Mouse (Mus musculus) hindbrain, embryonic 14.5 days (tissue): Measurements from ENCODE around the gene Lyrm9. TPM values are rescaled to one million over a fixed set of nuclear protein-coding genes. Genes with fewer than 3 reads are reported as not detected.

Experiments
- ATAC-seq: fragments of 200-750 bp; cut with Nextera tagmentation; 2 replicates; pipeline ENCODE4 v1.8.0; 2017; ENCODE audit warnings: moderate number of reproducible peaks, mild to moderate bottlenecking, moderate TSS enrichment, moderate library complexity; ENCODE audit not compliant: low FRiP score
- DNase-seq: peaks from one replicate; pipeline ENCODE4 v3.0.0-alpha.2; 2015; ENCODE audit warnings: low spot score
- H3K27ac ChIP-seq: fragments of 300-500 bp; sonication (generic); 2 replicates; pipeline ENCODE4 v1.5.1; 2014; ENCODE audit warnings: mild to moderate bottlenecking, moderate library complexity
- H3K27me3 ChIP-seq: fragments of 300-500 bp; sonication (generic); 2 replicates; pipeline ENCODE4 v1.6.1; 2014; ENCODE audit warnings: mild to moderate bottlenecking, low read length, mixed read lengths; ENCODE audit not compliant: control insufficient read depth, insufficient read depth
- H3K36me3 ChIP-seq: fragments of 300-500 bp; sonication (generic); replicated peaks from 2 replicates; pipeline ENCODE4 v1.6.1; 2014; ENCODE audit not compliant: control insufficient read depth, insufficient read depth
- H3K4me1 ChIP-seq: fragments of 300-500 bp; sonication (generic); replicated peaks from 2 replicates; pipeline ENCODE4 v1.6.1; 2014; ENCODE audit warnings: antibody characterized with exemption, low read length, mixed read lengths; ENCODE audit not compliant: control insufficient read depth, insufficient read depth
- H3K4me2 ChIP-seq: fragments of 300-500 bp; sonication (generic); replicated peaks from 2 replicates; pipeline ENCODE4 v1.6.1; 2014; ENCODE audit warnings: mild to moderate bottlenecking, moderate library complexity
- H3K4me3 ChIP-seq: fragments of 300-500 bp; sonication (generic); replicated peaks from 2 replicates; pipeline ENCODE4 v1.5.1; 2014; ENCODE audit warnings: mild to moderate bottlenecking, low read length
- H3K9ac ChIP-seq: fragments of 300-500 bp; sonication (generic); 2 replicates; pipeline ENCODE4 v1.6.1; 2014
- H3K9me3 ChIP-seq: fragments of 300-500 bp; sonication (generic); 2 replicates; pipeline ENCODE4 v1.6.1; 2016; ENCODE audit warnings: low read length; ENCODE audit not compliant: control insufficient read depth
- WGBS: fragments of 180-500 bp; shearing (Covaris S2); extraction: QIAGEN DNeasy Blood & Tissue Kit; methylation state at CpG from one replicate; pipeline ENCODE4 v1.1.7; 2014; 5-methylcytosine and 5-hydroxymethylcytosine counted together
- polyA plus RNA-seq: library from polyadenylated mRNA; unstranded; fragments of >200 nt; fragmentation: Nextera tagmentation; extraction: Ambion mirVana; gene quantifications from 2 replicates; pipeline ENCODE4 v1.2.1, GENCODE M21; 2014

Gene Lyrm9
- 32.3 and 35.7 TPM in 2 replicates for polyA plus RNA-seq

DNA sequence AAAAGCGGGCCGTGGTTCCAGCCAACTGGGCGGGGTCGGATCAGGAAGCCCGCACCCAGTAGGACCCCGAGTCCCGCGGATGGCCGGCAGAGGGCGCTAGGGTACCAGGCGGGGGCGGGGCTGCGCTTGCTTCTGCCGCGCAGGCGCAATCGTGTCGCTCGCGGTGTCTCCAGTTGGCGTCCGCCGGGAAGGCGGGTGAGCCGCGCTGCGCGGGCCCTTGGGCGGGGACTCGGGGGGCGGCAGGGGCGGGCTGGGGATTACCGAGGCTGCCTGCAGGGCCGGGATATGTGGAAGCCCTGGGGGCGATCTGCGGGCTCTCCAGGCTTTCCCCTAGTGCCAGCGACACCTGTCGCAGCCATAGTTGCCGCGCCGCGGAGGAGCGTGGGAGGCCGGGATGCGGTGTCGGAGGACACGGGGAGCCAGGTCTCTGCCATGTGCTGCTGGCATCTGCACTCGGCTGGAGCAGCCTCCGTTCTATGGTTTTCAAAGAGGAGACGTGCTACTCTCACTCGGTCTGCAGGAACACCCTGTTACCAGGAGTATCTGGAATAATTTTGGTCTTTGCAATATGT lies at the start of gene Lyrm9:
Gene Lyrm9 (plus strand): TSS at position 143 of the 572 bp plus-strand sequence.
- ATAC-seq (peak; percentile 87), DNase-seq (peak; percentile 96)
- Histone ChIP-seq H3K27me3 (no peaks in the 10 kb centered on the region), H3K9ac (peak within 1 kb of the TSS; percentile 68), H3K4me2 (peak within 1 kb of the TSS; percentile 63), H3K27ac (peak within 1 kb of the TSS; percentile 82), H3K4me3 (peak within 1 kb of the TSS; percentile 64), H3K36me3 (no peaks in the 10 kb centered on the region), H3K4me1 (peaks cover 26% of the 10 kb centered on the region; the same call in 1 of the 2 replicates), H3K9me3 (no peaks in the 10 kb centered on the region)
- under 1% methylated on average over 50 of the region's 51 CpGs for WGBS

- Histone ChIP-seq H3K4me3 (no peak overlapping the region), H3K9me3 (no peaks in the 10 kb centered on the region), H3K36me3 (no peaks in the 10 kb centered on the region), H3K9ac (no peak overlapping the region), H3K4me2 (no peak overlapping the region), H3K27ac (no peak overlapping the region), H3K4me1 (peaks cover 4% of the 10 kb centered on the region; the same call in 1 of the 2 replicates), H3K27me3 (peaks cover under 1% of the 10 kb centered on the region; the same call in 1 of the 2 replicates)
- ATAC-seq = no peak
- 53% methylated on average over 10 of the region's 10 CpGs for WGBS
- no peak for DNase-seq
Measured at GRCm38 (mm10) chr11:78777851-78778680, 48.3 kb upstream of the Lyrm9 start.

- no peak overlapping the region for H3K27ac ChIP-seq
- no peaks in the 10 kb centered on the region for H3K36me3 ChIP-seq
- no peak overlapping the region for H3K4me3 ChIP-seq
- peaks cover 4% of the 10 kb centered on the region; the same call in 1 of the 2 replicates for H3K4me1 ChIP-seq
- no peaks in the 10 kb centered on the region for H3K9me3 ChIP-seq
- H3K27me3 ChIP-seq = peaks cover 7% of the 10 kb centered on the region
- WGBS = 95% methylated on average over 3 of the region's 3 CpGs
- ATAC-seq (no peak), DNase-seq (no peak)
- H3K9ac ChIP-seq = no peak overlapping the region
- no peak overlapping the region for H3K4me2 ChIP-seq
Measured at GRCm38 (mm10) chr11:78780002-78780401, 46.4 kb upstream of the Lyrm9 start.

DNA sequence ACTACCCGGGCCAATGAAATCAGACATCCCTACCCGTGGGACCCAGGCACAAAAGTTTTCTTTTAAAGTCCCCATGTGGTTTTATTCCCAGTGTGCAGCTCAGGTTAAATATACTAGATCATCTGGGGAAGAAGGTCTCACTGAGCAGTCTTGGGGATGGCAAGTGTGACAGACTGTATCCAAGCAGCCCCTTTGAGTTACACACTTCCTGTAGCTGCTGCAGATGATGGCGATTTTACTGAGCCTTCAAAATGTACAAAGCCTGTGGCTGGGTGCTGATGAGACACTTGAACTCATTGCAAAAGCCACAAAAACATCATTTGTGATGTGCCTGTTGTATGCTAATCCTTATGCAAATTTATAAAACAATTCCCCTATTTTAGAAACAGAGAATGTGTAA lies 45.8 kb upstream of the Lyrm9 start:
- ATAC-seq (no peak), DNase-seq (no peak)
- no peaks in the 10 kb centered on the region for H3K36me3 ChIP-seq
- no peak overlapping the region for H3K27ac ChIP-seq
- H3K4me2 ChIP-seq = no peak overlapping the region
- H3K9me3 ChIP-seq = no peaks in the 10 kb centered on the region
- H3K4me3 ChIP-seq = no peak overlapping the region
- H3K27me3 ChIP-seq = peaks cover 7% of the 10 kb centered on the region
- no peak overlapping the region for H3K9ac ChIP-seq
- WGBS = 83% methylated on average over 3 of the region's 3 CpGs
- peaks cover 4% of the 10 kb centered on the region; the same call in 1 of the 2 replicates for H3K4me1 ChIP-seq

- no peaks in the 10 kb centered on the region for H3K36me3 ChIP-seq
- H3K4me1 ChIP-seq = peaks cover 4% of the 10 kb centered on the region; the same call in 1 of the 2 replicates
- H3K27me3 ChIP-seq = peaks cover 7% of the 10 kb centered on the region
- DNase-seq = no peak
- no peak overlapping the region for H3K9ac ChIP-seq
- H3K9me3 ChIP-seq = no peaks in the 10 kb centered on the region
- no peak overlapping the region for H3K4me2 ChIP-seq
- H3K4me3 ChIP-seq = no peak overlapping the region
- ATAC-seq = no peak
- H3K27ac ChIP-seq = no peak overlapping the region
- 80% methylated on average over 5 of the region's 5 CpGs for WGBS
Measured at GRCm38 (mm10) chr11:78782326-78782725, 44.1 kb upstream of the Lyrm9 start.

DNA sequence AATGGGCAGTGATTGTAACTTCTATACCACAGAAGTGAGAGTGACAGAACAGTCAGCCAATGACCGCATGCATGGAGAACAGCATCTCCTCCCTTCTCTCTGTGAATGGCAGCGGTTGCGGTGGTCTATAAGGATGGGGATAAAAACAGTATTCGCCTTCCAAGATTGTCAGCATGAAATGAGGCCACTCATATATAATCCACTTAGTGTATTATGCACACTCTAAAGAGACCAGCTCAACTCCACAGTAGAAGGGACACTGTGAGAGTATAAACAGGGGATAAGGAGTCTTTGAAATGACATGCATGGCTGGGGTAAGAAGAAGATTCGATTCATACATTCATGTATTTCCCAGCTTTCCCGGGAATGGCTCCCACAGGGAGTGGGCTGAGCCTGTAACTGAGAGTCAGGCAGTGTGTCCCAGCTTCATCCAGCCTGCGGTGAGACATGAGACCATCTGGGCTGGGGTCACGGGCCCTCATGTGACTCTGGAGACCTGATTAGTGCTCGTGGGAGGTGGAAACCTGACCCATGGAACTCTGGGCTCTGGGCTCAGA lies 43.5 kb upstream of the Lyrm9 start:
- H3K27ac ChIP-seq = no peak overlapping the region

DNA sequence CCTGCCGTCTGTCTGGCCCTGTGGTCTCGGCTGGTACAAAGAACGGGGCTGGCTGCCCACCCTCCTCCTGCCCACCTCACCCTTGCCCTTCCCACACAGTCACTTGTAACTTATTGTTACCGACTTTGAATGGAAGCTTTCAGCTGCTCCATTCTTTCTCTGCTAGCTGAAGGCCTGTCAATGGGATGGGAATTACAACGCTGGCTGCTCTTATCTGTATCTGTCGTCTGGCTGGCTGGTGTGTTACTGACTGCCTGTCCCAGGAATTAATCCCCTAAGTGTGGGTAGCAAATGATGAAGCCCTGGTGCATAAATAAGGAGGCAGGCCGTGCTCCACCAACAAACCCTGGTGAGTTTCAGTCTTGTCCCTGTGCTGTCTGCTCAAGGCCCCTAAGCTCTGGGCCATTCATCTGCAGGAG lies 40.4 kb upstream of the Lyrm9 start:
- Histone ChIP-seq H3K4me1 (peaks cover under 1% of the 10 kb centered on the region; the same call in 1 of the 2 replicates), H3K4me3 (no peak overlapping the region), H3K27ac (0 out of 2 replicates have a peak overlapping the region, but pooled peaks have one; percentile 2), H3K9ac (no peak overlapping the region), H3K27me3 (peaks cover 7% of the 10 kb centered on the region), H3K36me3 (no peaks in the 10 kb centered on the region), H3K4me2 (no peak overlapping the region), H3K9me3 (no peaks in the 10 kb centered on the region)
- 6% methylated on average over 7 of the region's 7 CpGs for WGBS
- DNase-seq = no peak
- peak; percentile 57; the same call in 1 of the 2 replicates for ATAC-seq

More for the DNA sequence above, 43.5 kb upstream of the Lyrm9 start:
- H3K9me3 ChIP-seq = no peaks in the 10 kb centered on the region
- no peaks in the 10 kb centered on the region for H3K36me3 ChIP-seq
- DNase-seq (no peak), ATAC-seq (no peak)
- 65% methylated on average over 9 of the region's 9 CpGs for WGBS
- peaks cover 3% of the 10 kb centered on the region; the same call in 1 of the 2 replicates for H3K4me1 ChIP-seq
- no peak overlapping the region for H3K9ac ChIP-seq
- H3K27me3 ChIP-seq = peaks cover 7% of the 10 kb centered on the region
- no peak overlapping the region for H3K4me3 ChIP-seq
- H3K4me2 ChIP-seq = no peak overlapping the region

DNA sequence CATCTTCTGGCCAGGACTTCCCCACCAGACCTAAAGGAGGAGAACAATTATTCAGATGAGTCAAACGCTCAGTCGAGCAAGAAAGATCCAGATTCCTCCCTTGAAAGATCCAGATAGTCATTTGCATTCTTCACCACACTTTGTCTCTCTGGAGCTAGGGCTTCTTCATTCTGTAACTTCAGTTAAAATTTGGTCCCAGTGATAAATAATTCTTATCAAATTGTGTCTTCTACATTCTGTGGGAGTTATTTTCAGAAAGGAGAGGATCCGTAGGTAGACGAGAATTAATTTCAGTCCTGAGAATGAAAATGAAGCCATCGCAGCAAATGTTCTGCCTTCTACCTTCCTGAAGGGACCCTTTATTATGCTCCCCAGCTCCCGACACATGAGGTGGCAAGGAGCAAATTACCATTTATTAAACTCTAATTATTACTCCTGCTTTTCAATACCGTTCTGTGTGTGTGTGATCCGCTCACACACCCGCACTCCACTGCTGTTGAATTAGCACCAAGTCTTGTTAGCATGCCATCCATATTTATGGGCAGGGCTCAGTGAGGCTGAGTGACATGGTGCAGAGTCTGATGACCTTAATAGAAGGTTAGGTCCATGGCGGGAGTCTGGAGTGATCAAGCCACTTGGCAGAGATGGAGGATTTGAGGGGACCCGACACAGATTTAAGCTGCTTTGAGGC lies 36.9 kb upstream of the Lyrm9 start:
- WGBS = 40% methylated on average over 11 of the region's 11 CpGs
- DNase-seq = no peak
- H3K27ac ChIP-seq = no peak overlapping the region

More for the DNA sequence above, 36.9 kb upstream of the Lyrm9 start:
- Histone ChIP-seq H3K4me1 (peaks cover 18% of the 10 kb centered on the region), H3K27me3 (peaks cover 3% of the 10 kb centered on the region; the same call in 1 of the 2 replicates), H3K9ac (no peak overlapping the region), H3K4me2 (no peak overlapping the region), H3K36me3 (no peaks in the 10 kb centered on the region), H3K4me3 (no peak overlapping the region), H3K9me3 (no peaks in the 10 kb centered on the region)
- no peak for ATAC-seq
